Mouse (Mus musculus) forebrain, postnatal 0 days (tissue): Measurements from ENCODE around the gene Nr0b2. TPM values are rescaled to one million over a fixed set of nuclear protein-coding genes. Genes with fewer than 3 reads are reported as not detected.

ENCODE experiments used
- ATAC-seq: fragments of 200-750 bp; cut with Nextera tagmentation; 2 replicates; pipeline ENCODE4 v1.8.0; 2017; ENCODE audit warnings: mild to moderate bottlenecking, moderate library complexity
- DNase-seq: peaks from one replicate; pipeline ENCODE4 v3.0.0-alpha.2; 2015
- H3K27ac ChIP-seq: fragments of 300-500 bp; sonication (generic); 2 replicates; pipeline ENCODE4 v1.5.1; 2014; ENCODE audit warnings: low read depth, mild to moderate bottlenecking, antibody characterized with exemption, low read length, moderate library complexity, mixed read lengths
- H3K27me3 ChIP-seq: fragments of 300-500 bp; sonication (generic); 2 replicates; pipeline ENCODE4 v1.6.1; 2014; ENCODE audit warnings: mild to moderate bottlenecking, low read length, mixed read lengths; ENCODE audit not compliant: insufficient read depth
- H3K36me3 ChIP-seq: fragments of 300-500 bp; sonication (generic); 2 replicates; pipeline ENCODE4 v1.6.1; 2014; ENCODE audit warnings: mild to moderate bottlenecking, moderate library complexity; ENCODE audit not compliant: insufficient read depth
- H3K4me1 ChIP-seq: fragments of 300-500 bp; sonication (generic); 2 replicates; pipeline ENCODE4 v1.6.1; 2014; ENCODE audit warnings: antibody characterized with exemption; ENCODE audit not compliant: insufficient read depth
- H3K4me2 ChIP-seq: fragments of 300-500 bp; sonication (generic); 2 replicates; pipeline ENCODE4 v1.6.1; 2014; ENCODE audit warnings: low read depth, mild to moderate bottlenecking, moderate library complexity
- H3K4me3 ChIP-seq: fragments of 300-500 bp; sonication (generic); 2 replicates; pipeline ENCODE4 v1.5.1; 2014; ENCODE audit warnings: low read depth, low read length, mixed read lengths
- H3K9ac ChIP-seq: fragments of 300-500 bp; sonication (generic); 2 replicates; pipeline ENCODE4 v1.6.1; 2014; ENCODE audit warnings: mild to moderate bottlenecking
- H3K9me3 ChIP-seq: fragments of 300-500 bp; sonication (generic); 2 replicates; pipeline ENCODE4 v1.6.1; 2016; ENCODE audit warnings: low read length
- CTCF ChIP-seq: sonication (generic); IDR thresholded peaks from 2 replicates; pipeline ENCODE4 v1.5.1; 2016; ENCODE audit warnings: antibody characterized with exemption, control low read depth, low read depth
- WGBS: fragments of 180-500 bp; shearing (Covaris S2); extraction: QIAGEN DNeasy Blood & Tissue Kit; methylation state at CpG from one replicate; pipeline ENCODE4 v1.1.7; 2014; 5-methylcytosine and 5-hydroxymethylcytosine counted together
- polyA plus RNA-seq: library from polyadenylated mRNA; unstranded; fragments of >200 nt; fragmentation: Nextera tagmentation; extraction: Ambion mirVana; gene quantifications from 2 replicates; pipeline ENCODE4 v1.2.1, GENCODE M21; 2015
- total RNA-seq: library from RNA; depleted of rRNA; stranded (reverse); fragments of >200 nt; gene quantifications from 2 replicates; pipeline ENCODE4 v1.2.3, GENCODE M21; 2014

The Nr0b2 gene
- total and polyA plus RNA-seq, 2 experiments from 2014 or later = not detected

DNA sequence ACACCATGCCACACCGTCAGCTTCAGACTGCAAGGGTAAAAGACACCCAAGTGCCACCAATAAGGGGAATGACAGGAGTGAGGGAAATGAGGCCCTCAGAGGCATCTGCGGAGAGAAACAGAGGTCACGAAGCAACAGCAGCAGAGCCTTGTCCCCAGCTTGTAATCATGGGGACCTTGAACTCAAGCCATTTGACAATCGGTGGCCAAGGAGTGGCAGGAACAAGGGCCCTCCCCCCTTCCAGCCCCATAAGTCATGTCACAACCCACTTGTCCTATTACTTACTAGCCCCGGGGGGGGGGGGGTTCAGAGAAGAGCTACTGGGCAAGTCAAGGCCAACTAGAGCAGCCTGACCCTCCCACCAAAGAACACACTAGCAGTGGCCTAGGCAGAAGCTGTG is 16.5 kb upstream of the Nr0b2 start:
- Histone ChIP-seq H3K27ac (no peak overlapping the region), H3K36me3 (peaks cover 70% of the 10 kb centered on the region), H3K27me3 (no peaks in the 10 kb centered on the region), H3K4me2 (no peak overlapping the region), H3K4me3 (no peak overlapping the region), H3K9me3 (no peaks in the 10 kb centered on the region), H3K9ac (no peak overlapping the region), H3K4me1 (no peaks in the 10 kb centered on the region)
- no peak for DNase-seq
- TF ChIP-seq CTCF = no peak
- 93% methylated on average over 5 of the region's 5 CpGs for WGBS
- no peak for ATAC-seq

DNA sequence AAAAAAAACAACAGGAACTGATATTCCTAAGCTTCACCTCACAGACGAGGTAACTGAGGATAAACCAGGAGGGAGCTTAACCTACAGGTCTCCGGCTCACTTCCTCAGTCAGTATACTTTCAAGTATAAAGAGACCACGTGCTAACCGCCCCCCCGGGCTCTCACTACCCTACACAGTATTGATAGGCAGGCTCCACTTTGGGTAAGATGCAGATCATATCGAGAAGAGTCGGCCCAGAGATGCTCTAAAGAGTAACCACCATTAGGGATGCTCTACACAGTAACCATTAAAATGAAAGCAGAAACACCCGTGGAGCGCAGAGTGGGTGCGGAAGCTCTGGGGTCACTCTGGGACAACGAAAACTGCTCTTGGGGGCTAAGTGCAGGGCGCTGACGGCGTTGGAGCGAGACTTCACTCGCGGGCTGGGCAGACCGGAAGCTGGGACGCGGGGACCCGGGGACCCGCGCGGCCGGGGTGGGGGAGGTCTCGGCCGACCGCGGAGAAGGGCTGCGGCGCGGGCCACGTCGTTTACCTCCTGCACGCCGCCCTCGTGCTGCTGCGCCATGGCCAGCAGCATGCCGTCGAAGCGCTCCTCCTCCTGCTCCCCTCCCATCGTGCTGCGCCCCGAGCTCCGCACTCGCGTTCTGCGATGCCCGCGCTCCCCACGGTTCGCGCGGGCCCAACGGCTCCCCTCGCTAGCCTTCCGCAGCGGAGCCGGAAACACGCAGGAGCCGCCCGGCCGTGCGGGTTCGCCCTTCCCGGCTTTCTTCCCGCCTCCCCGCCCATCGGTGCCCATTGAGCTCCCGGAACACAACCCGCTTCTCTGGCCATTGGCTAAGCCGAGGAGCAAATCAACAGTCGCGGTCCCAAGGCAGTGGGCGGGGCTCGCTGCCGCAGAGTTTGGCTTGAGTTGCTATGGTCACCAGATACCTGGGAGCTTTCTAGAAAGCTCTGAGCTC is 7.6 kb upstream of the Nr0b2 start, which contains the start of gene Nudc:
Gene Nudc (minus strand): TSS at position 725 of the 960 bp plus-strand sequence.
- Histone ChIP-seq H3K4me1 (peaks cover 3% of the 10 kb centered on the region; the same call in 1 of the 2 replicates), H3K4me3 (peak within 1 kb of the TSS; percentile 79), H3K9ac (peak within 1 kb of the TSS; percentile 69), H3K36me3 (peaks cover 7% of the 10 kb centered on the region), H3K9me3 (no peaks in the 10 kb centered on the region), H3K27ac (peak within 1 kb of the TSS; percentile 74), H3K27me3 (no peaks in the 10 kb centered on the region), H3K4me2 (peak within 1 kb of the TSS; percentile 64)
- ATAC-seq (peak; percentile 99), DNase-seq (peak; percentile 96)
- 0 out of 2 replicates have a peak, but pooled peaks have one; percentile 5 for TF ChIP-seq CTCF
- WGBS = 1% methylated on average over 68 of the region's 77 CpGs

DNA sequence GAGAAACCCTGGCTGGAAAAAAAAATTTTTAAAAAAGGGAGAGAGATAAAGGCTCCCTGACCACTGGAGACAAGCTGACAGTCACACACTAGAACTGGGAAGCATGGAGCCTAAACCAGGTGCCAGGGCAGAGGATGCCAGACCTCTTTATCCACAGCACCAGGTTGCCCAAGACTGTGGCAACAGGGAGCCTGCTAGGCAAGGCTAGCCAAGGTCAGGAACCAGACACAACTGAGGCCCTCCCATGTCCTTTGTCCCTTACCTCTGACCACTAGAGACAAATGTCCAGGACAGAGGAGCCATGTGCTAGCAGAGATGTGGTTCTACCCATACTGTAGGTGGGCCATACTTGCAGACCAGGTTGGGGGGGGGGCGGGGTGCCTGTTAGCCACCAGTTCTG is 1.1 kb upstream of the Nr0b2 start:
- Histone ChIP-seq H3K4me2 (no peak overlapping the region), H3K9ac (no peak overlapping the region), H3K9me3 (no peaks in the 10 kb centered on the region), H3K4me1 (no peaks in the 10 kb centered on the region), H3K4me3 (no peak overlapping the region), H3K27me3 (no peaks in the 10 kb centered on the region), H3K36me3 (no peaks in the 10 kb centered on the region), H3K27ac (no peak overlapping the region)
- ATAC-seq (no peak), DNase-seq (no peak)
- 67% methylated on average over 1 of the region's 1 CpGs for WGBS
- no peak for TF ChIP-seq CTCF

DNA sequence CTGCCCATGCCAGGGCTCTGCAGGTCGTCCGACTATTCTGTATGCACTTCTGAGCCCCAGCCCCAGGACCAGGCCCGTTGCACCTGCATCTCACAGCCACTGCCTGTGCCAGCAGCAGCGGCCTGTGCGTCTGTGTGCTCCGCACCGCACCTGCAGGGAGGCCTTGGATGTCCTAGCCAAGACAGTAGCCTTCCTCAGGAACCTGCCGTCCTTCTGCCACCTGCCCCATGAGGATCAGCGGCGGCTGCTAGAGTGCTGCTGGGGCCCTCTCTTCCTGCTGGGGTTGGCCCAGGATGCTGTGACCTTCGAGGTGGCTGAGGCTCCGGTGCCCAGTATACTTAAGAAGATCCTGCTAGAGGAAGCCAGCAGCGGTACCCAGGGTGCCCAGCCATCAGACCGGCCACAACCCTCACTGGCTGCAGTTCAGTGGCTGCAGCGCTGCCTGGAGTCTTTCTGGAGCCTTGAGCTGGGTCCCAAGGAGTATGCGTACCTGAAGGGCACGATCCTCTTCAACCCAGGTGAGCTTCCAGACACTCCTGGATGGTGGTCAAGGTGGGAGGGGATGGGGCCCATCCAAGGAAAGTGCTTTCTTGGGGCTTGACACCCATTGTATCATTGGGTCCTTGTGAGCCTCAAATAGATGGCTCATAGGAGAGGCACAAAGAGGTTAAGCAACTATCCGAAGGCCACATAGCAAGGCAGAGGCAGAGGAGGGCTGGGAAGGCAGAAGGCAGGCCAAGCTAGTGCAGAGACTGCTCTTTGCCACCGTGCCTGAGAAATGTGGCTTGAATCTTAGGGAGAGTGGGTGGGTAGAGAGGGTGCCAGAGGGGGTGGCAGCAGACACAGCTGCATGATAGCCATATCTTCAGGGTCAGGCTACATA is 513 bp downstream of the Nr0b2 start:
- Histone ChIP-seq H3K4me2 (no peak overlapping the region), H3K36me3 (no peaks in the 10 kb centered on the region), H3K27ac (no peak overlapping the region), H3K4me3 (no peak overlapping the region), H3K4me1 (no peaks in the 10 kb centered on the region), H3K9ac (no peak overlapping the region), H3K9me3 (no peaks in the 10 kb centered on the region), H3K27me3 (no peaks in the 10 kb centered on the region)
- no peak for TF ChIP-seq CTCF
- ATAC-seq (no peak), DNase-seq (no peak)
- 77% methylated on average over 19 of the region's 19 CpGs for WGBS

DNA sequence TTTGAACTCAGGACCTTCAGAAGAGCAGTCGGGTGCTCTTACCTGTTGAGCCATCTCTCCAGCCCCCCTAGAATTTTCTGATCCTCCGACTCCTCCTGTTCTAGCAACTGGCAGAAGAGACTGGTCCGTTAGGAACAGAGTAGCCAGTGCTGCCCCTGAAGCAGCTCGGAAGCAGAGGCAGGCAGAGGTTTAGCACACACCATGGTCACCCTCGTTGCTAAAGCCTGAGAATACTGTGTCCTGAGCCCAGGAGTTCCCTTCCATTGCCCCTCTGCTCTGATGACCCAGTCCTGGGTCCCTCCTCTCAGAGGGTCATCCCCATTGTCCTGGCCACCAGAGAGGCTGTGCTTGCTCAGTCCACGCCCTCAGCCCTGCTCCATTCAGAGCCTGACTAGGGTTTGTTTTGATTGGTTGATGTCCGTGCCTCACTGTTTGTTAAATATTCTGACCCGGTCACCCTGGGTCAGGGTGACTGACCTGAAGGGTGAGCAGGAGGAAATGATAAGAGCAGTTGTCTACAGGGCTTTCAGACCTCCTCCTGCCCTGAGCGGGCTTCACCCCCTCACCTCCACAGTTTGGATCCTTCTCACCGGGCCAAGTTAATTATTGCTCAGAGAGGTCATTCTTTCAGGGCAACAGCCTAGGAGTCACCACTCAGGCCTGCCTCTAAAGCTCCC is 4.0 kb downstream of the Nr0b2 start:
- no peak overlapping the region for H3K4me3 ChIP-seq
- DNase-seq (no peak), ATAC-seq (no peak)
- no peaks in the 10 kb centered on the region for H3K36me3 ChIP-seq
- no peak for TF ChIP-seq CTCF
- 44% methylated on average over 10 of the region's 10 CpGs for WGBS
- H3K9me3 ChIP-seq = no peaks in the 10 kb centered on the region
- no peaks in the 10 kb centered on the region for H3K4me1 ChIP-seq
- no peak overlapping the region for H3K4me2 ChIP-seq
- no peak overlapping the region for H3K27ac ChIP-seq
- H3K9ac ChIP-seq = no peak overlapping the region
- no peaks in the 10 kb centered on the region for H3K27me3 ChIP-seq

DNA sequence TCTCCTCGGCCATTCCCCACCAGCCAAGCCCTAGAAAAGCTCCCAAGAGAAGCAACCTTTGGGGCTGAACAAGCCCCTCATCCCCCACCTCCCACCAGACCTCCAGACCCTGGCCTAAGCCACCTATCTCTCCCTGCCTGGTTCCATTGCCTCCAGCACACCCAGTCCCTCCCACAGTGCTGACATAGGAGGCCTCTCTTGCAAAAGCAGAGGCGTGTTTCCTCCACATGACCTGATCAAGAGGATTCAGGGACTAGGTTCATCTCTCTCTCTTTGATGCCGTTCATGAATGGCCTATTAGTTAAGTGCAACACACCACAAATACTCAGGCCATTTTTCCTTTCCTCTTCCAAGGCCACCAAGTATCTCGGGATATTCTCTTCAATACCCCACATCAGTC is 6.7 kb downstream of the Nr0b2 start:
- Histone ChIP-seq H3K4me2 (no peak overlapping the region), H3K36me3 (no peaks in the 10 kb centered on the region), H3K27ac (no peak overlapping the region), H3K27me3 (no peaks in the 10 kb centered on the region), H3K4me1 (no peaks in the 10 kb centered on the region), H3K9me3 (no peaks in the 10 kb centered on the region), H3K9ac (no peak overlapping the region), H3K4me3 (no peak overlapping the region)
- ATAC-seq = no peak
- 77% methylated on average over 4 of the region's 4 CpGs for WGBS
- TF ChIP-seq CTCF = no peak
- DNase-seq = no peak
